Mouse (Mus musculus) kidney, adult 2 months (tissue): ENCODE measurements around the gene Galnt18. TPM values are rescaled to one million over a fixed set of nuclear protein-coding genes. Genes with fewer than 3 reads are reported as not detected.

Experiments
- DNase-seq: peaks from one replicate; pipeline ENCODE4 v3.0.0; 2021
- H3K27ac ChIP-seq: fragments of 200-500 bp; 2 replicates; pipeline ENCODE4 v1.5.1; 2012; ENCODE audit warnings: low read depth, low read length, control low read depth, inconsistent platforms; ENCODE audit not compliant: insufficient read depth
- H3K27me3 ChIP-seq: fragments of 200-500 bp; replicated peaks from 2 replicates; pipeline ENCODE4 v1.6.1; 2012; ENCODE audit warnings: mild to moderate bottlenecking, moderate library complexity, low read length, inconsistent platforms; ENCODE audit not compliant: control insufficient read depth, insufficient read depth
- H3K36me3 ChIP-seq: fragments of 200-500 bp; 2 replicates; pipeline ENCODE4 v1.6.1; 2012; ENCODE audit warnings: mild to moderate bottlenecking, moderate library complexity, low read length, inconsistent platforms; ENCODE audit not compliant: control insufficient read depth, insufficient read depth
- H3K4me1 ChIP-seq: fragments of 200-500 bp; 2 replicates; pipeline ENCODE4 v1.6.1; 2011; ENCODE audit warnings: low read length; ENCODE audit not compliant: control insufficient read depth, insufficient read depth
- H3K4me3 ChIP-seq: fragments of 200-500 bp; 2 replicates; pipeline ENCODE4 v1.5.1; 2011; ENCODE audit warnings: mild to moderate bottlenecking, low read depth, low read length, control low read depth; ENCODE audit not compliant: insufficient read depth
- CTCF ChIP-seq: fragments of 200-500 bp; conservative IDR thresholded peaks from 2 replicates; pipeline ENCODE4 v1.5.1; 2011; ENCODE audit warnings: low read depth, mild to moderate bottlenecking, control low read depth, low read length, moderate library complexity, mixed read lengths; ENCODE audit not compliant: insufficient read depth, insufficient read length
- POLR2A ChIP-seq: fragments of 200-500 bp; IDR thresholded peaks from one replicate; pipeline ENCODE4 v1.6.1; 2011; ENCODE audit warnings: low read depth, low read length, control low read depth
- WGBS: fragments of 180-500 bp; shearing (Covaris S2); methylation state at CpG from one replicate; pipeline ENCODE4 v1.1.7; 2018; 5-methylcytosine and 5-hydroxymethylcytosine counted together
- polyA plus RNA-seq: library from polyadenylated mRNA; depleted of rRNA; stranded (reverse); fragments of >200 nt; gene quantifications from 2 replicates; pipeline ENCODE4 v1.2.3, GENCODE M21; 2012

Gene Galnt18
- polyA plus RNA-seq, 1 experiment = 34.9 TPM

GRCm38 (mm10) chr7:111516882-111517281 is 262.9 kb downstream of the Galnt18 start:
- no peak overlapping the region for H3K4me3 ChIP-seq
- no peaks in the 10 kb centered on the region for H3K4me1 ChIP-seq
- peaks cover 1% of the 10 kb centered on the region; the same call in 1 of the 2 replicates for H3K36me3 ChIP-seq
- TF ChIP-seq POLR2A (no peak), CTCF (no peak)
- H3K27ac ChIP-seq = no peak overlapping the region
- WGBS = 82% methylated on average over 1 of the region's 1 CpGs
- DNase-seq = no peak
- H3K27me3 ChIP-seq = no peaks in the 10 kb centered on the region

- Histone ChIP-seq H3K27ac (no peak overlapping the region), H3K27me3 (no peaks in the 10 kb centered on the region), H3K36me3 (peaks cover 1% of the 10 kb centered on the region; the same call in 1 of the 2 replicates), H3K4me1 (no peaks in the 10 kb centered on the region), H3K4me3 (no peak overlapping the region)
- 96% methylated on average over 2 of the region's 2 CpGs for WGBS
- TF ChIP-seq CTCF (no peak), POLR2A (no peak)
- DNase-seq = no peak
These were observed 264.3 kb downstream of the Galnt18 start for GRCm38 (mm10) chr7:111515471-111515870.

GRCm38 (mm10) chr7:111509167-111509854 is 270.5 kb downstream of the Galnt18 start:
- WGBS = 70% methylated on average over 2 of the region's 2 CpGs
- TF ChIP-seq CTCF (no peak), POLR2A (no peak)

GRCm38 (mm10) chr7:111500616-111501015 is 279.2 kb downstream of the Galnt18 start:
- no peak overlapping the region for H3K27ac ChIP-seq
- 71% methylated on average over 2 of the region's 2 CpGs for WGBS
- no peaks in the 10 kb centered on the region for H3K36me3 ChIP-seq
- no peak for DNase-seq
- no peaks in the 10 kb centered on the region for H3K27me3 ChIP-seq
- TF ChIP-seq CTCF (no peak), POLR2A (no peak)
- no peaks in the 10 kb centered on the region for H3K4me1 ChIP-seq
- no peak overlapping the region for H3K4me3 ChIP-seq

More at GRCm38 (mm10) chr7:111509167-111509854, 270.5 kb downstream of the Galnt18 start:
- H3K4me1 ChIP-seq = no peaks in the 10 kb centered on the region
- H3K27ac ChIP-seq = no peak overlapping the region
- DNase-seq = no peak
- no peak overlapping the region for H3K4me3 ChIP-seq
- H3K36me3 ChIP-seq = no peaks in the 10 kb centered on the region; the same call in 1 of the 2 replicates
- no peaks in the 10 kb centered on the region for H3K27me3 ChIP-seq

- Histone ChIP-seq H3K36me3 (no peaks in the 10 kb centered on the region), H3K4me1 (no peaks in the 10 kb centered on the region), H3K27ac (no peak overlapping the region), H3K27me3 (no peaks in the 10 kb centered on the region), H3K4me3 (no peak overlapping the region)
- no peak for DNase-seq
- TF ChIP-seq POLR2A (no peak), CTCF (no peak)
- WGBS = 78% methylated on average over 2 of the region's 2 CpGs
These were observed 280.5 kb downstream of the Galnt18 start for GRCm38 (mm10) chr7:111499255-111499790.

- TF ChIP-seq CTCF (no peak), POLR2A (no peak)
- no peak overlapping the region for H3K27ac ChIP-seq
- H3K4me1 ChIP-seq = no peaks in the 10 kb centered on the region
- WGBS = 89% methylated on average over 6 of the region's 6 CpGs
- no peaks in the 10 kb centered on the region for H3K36me3 ChIP-seq
- H3K4me3 ChIP-seq = no peak overlapping the region
- no peak for DNase-seq
- no peaks in the 10 kb centered on the region for H3K27me3 ChIP-seq
These were observed 282.6 kb downstream of the Galnt18 start for GRCm38 (mm10) chr7:111497191-111497590.

GRCm38 (mm10) chr7:111492242-111492949 is 287.4 kb downstream of the Galnt18 start:
- no peak for DNase-seq
- Histone ChIP-seq H3K4me3 (no peak overlapping the region), H3K4me1 (no peaks in the 10 kb centered on the region), H3K27me3 (no peaks in the 10 kb centered on the region), H3K36me3 (no peaks in the 10 kb centered on the region), H3K27ac (no peak overlapping the region)
- TF ChIP-seq CTCF (no peak), POLR2A (no peak)
- WGBS = 71% methylated on average over 5 of the region's 5 CpGs
